Mouse (Mus musculus) myocyte (in vitro differentiated cells): ENCODE data around the gene Syngr2. TPM values are rescaled to one million over a fixed set of nuclear protein-coding genes. Genes with fewer than 3 reads are reported as not detected.

Experiments used
- H3K27me3 ChIP-seq: one replicate; pipeline ENCODE4 v1.6.1; 2011; ENCODE audit not compliant: control insufficient read depth, insufficient read depth, insufficient read length
- H3K36me3 ChIP-seq: one replicate; pipeline ENCODE4 v1.6.1; 2011; ENCODE audit not compliant: control insufficient read depth, insufficient read depth
- H3K4me2 ChIP-seq: one replicate; pipeline ENCODE4 v1.6.1; 2011; ENCODE audit warnings: low read depth, control low read depth
- H3K4me3 ChIP-seq: one replicate; pipeline ENCODE4 v1.5.1; 2011; ENCODE audit warnings: mild to moderate bottlenecking, control low read depth, moderate library complexity
- H3K79me2 ChIP-seq: one replicate; pipeline ENCODE4 v1.6.1; 2011; ENCODE audit not compliant: control insufficient read depth, insufficient read depth
- H3ac ChIP-seq: one replicate; pipeline ENCODE4 v1.6.1; 2011; ENCODE audit not compliant: control insufficient read depth, insufficient read length
- CEBPB ChIP-seq: IDR thresholded peaks from 2 replicates; pipeline ENCODE4 v1.6.1; 2011; ENCODE audit warnings: mild to moderate bottlenecking, moderate library complexity; ENCODE audit not compliant: poor library complexity, insufficient read depth, severe bottlenecking
- E2F4 ChIP-seq: IDR thresholded peaks from one replicate; pipeline ENCODE4 v1.6.1; 2011; ENCODE audit warnings: mild to moderate bottlenecking, control low read depth, moderate library complexity; ENCODE audit not compliant: insufficient read depth
- MAX ChIP-seq: IDR thresholded peaks from one replicate; pipeline ENCODE4 v1.6.1; 2011; ENCODE audit warnings: low read depth, mild to moderate bottlenecking, control low read depth
- MYOD1 ChIP-seq, 3 experiments: IDR thresholded peaks; one replicate each; pipeline ENCODE4 v1.6.1; 2011; ENCODE audit warnings: control low read depth in 2 of 3, low read depth in 2 of 3, mild to moderate bottlenecking in 2 of 3, moderate library complexity in 1 of 3; ENCODE audit not compliant: insufficient read length in 2 of 3, control insufficient read depth in 1 of 3
- MYOG ChIP-seq, 3 experiments: IDR thresholded peaks; one replicate each; pipeline ENCODE4 v1.6.1; 2011; ENCODE audit warnings: control low read depth in 2 of 3, low read depth in 2 of 3, mild to moderate bottlenecking in 2 of 3; ENCODE audit not compliant: insufficient read length in 2 of 3, control insufficient read depth in 1 of 3, insufficient read depth in 1 of 3
- POLR2A ChIP-seq: IDR thresholded peaks from one replicate; pipeline ENCODE4 v1.6.1; 2011; ENCODE audit warnings: low read depth, mild to moderate bottlenecking, control low read depth, moderate library complexity; ENCODE audit not compliant: insufficient read length
- POLR2AphosphoS2 ChIP-seq: IDR thresholded peaks from one replicate; pipeline ENCODE4 v1.6.1; 2011; ENCODE audit warnings: low read depth, control low read depth; ENCODE audit not compliant: insufficient read length
- REST ChIP-seq: IDR thresholded peaks from one replicate; pipeline ENCODE4 v1.6.1; 2011; ENCODE audit warnings: mild to moderate bottlenecking, control low read depth, moderate library complexity; ENCODE audit not compliant: insufficient read depth, insufficient read length
- SRF ChIP-seq: IDR thresholded peaks from one replicate; pipeline ENCODE4 v1.6.1; 2011; ENCODE audit warnings: low read depth; ENCODE audit not compliant: control insufficient read depth, insufficient read length
- TCF12 ChIP-seq: IDR thresholded peaks from one replicate; pipeline ENCODE4 v1.6.1; 2011; ENCODE audit warnings: mild to moderate bottlenecking, control low read depth; ENCODE audit not compliant: poor library complexity, insufficient read depth, severe bottlenecking
- TCF3 ChIP-seq: IDR thresholded peaks from one replicate; pipeline ENCODE4 v1.6.1; 2011; ENCODE audit warnings: low read depth, control low read depth; ENCODE audit not compliant: insufficient read length
- USF1 ChIP-seq: IDR thresholded peaks from one replicate; pipeline ENCODE4 v1.6.1; 2011; ENCODE audit warnings: low read depth, mild to moderate bottlenecking, control low read depth, moderate library complexity
- polyA plus RNA-seq: library from polyadenylated mRNA; unstranded; fragments of >200 nt; fragmentation: generic; extraction: Trizol; gene quantifications from one replicate; pipeline ENCODE4 v1.2.1, GENCODE M21; 2012; ENCODE audit warnings: missing spikeins

Syngr2 gene
- polyA plus RNA-seq, 1 experiment: 109 TPM

- Histone ChIP-seq H3K4me3 (no peak overlapping the region), H3ac (no peak overlapping the region), H3K4me2 (peak overlapping the region; percentile 94), H3K79me2 (peaks cover 58% of the 10 kb centered on the region), H3K27me3 (no peaks in the 10 kb centered on the region), H3K36me3 (peaks cover 24% of the 10 kb centered on the region)
- TF ChIP-seq SRF (no peak), USF1 (no peak), POLR2AphosphoS2 (peak; percentile 65)
These were observed 12.4 kb downstream of the Syngr2 start for GRCm38 (mm10) chr11:117821868-117822267.

DNA sequence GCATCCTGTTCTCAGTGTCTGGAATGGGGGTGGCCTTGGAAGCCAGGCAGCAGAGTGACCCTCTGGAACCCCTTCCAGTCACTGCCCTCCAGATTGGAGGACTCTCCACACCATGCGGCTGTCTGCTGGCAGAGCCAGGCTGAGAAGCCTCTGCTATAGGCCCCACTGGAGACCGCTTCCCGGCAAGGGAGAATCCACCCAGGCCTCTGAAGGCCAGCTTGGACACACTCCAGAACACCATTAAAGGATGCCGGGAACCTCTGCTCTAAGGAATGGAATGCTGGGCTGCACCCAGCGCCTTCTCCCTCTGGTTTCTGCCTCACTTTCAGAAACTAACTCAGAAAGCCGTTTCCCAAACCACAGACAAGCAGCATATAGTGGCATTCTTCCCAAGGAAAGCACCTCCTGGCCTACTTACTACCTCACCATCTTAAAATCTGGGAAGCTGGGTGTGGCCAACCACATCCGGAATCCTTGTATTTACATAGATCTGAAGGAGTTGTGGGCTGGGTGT is 13.3 kb downstream of the Syngr2 start:
- peaks cover 17% of the 10 kb centered on the region for H3K36me3 ChIP-seq

GRCm38 (mm10) chr11:117823411-117823810 is 13.9 kb downstream of the Syngr2 start:
- Histone ChIP-seq H3K36me3 (peaks cover 11% of the 10 kb centered on the region), H3K27me3 (no peaks in the 10 kb centered on the region), H3K4me2 (peak overlapping the region; percentile 94), H3K79me2 (peaks cover 44% of the 10 kb centered on the region), H3ac (no peak overlapping the region), H3K4me3 (peak overlapping the region; percentile 45)
- TF ChIP-seq MYOD1 (IDR thresholded peaks at IDR 0.05; ENCODE audit: control insufficient read depth in 1 of 3, insufficient read length in 2 of 3, low read depth in 2 of 3): no peak
- no peak for TF ChIP-seq CEBPB
- TF ChIP-seq POLR2A: no peak
- no peak for TF ChIP-seq MAX
- no peak for TF ChIP-seq SRF
- TF ChIP-seq TCF3: no peak
- TF ChIP-seq POLR2AphosphoS2: no peak
- no peak for TF ChIP-seq REST
- TF ChIP-seq TCF12: no peak
- TF ChIP-seq E2F4: no peak
- TF ChIP-seq MYOG (IDR thresholded peaks at IDR 0.05; ENCODE audit: control insufficient read depth in 1 of 3, insufficient read depth in 1 of 3, insufficient read length in 2 of 3, low read depth in 2 of 3): no peak
- no peak for TF ChIP-seq USF1

More for the DNA sequence above, 13.3 kb downstream of the Syngr2 start:
- no peak overlapping the region for H3ac ChIP-seq
- H3K79me2 ChIP-seq: peaks cover 49% of the 10 kb centered on the region
- H3K27me3 ChIP-seq: no peaks in the 10 kb centered on the region
- no peak for TF ChIP-seq MYOG (IDR thresholded peaks at IDR 0.05; ENCODE audit: control insufficient read depth in 1 of 3, insufficient read depth in 1 of 3, insufficient read length in 2 of 3, low read depth in 2 of 3)
- TF ChIP-seq MAX: no peak
- TF ChIP-seq POLR2AphosphoS2: peak; percentile 61
- TF ChIP-seq REST: no peak
- TF ChIP-seq SRF: no peak
- peak; percentile 29 for TF ChIP-seq POLR2A
- no peak for TF ChIP-seq USF1
- TF ChIP-seq TCF12: no peak
- TF ChIP-seq TCF3: no peak
- peak overlapping the region; percentile 94 for H3K4me2 ChIP-seq
- no peak overlapping the region for H3K4me3 ChIP-seq

GRCm38 (mm10) chr11:117824060-117824969 is 14.8 kb downstream of the Syngr2 start:
- H3K79me2 ChIP-seq: peaks cover 36% of the 10 kb centered on the region
- no peaks in the 10 kb centered on the region for H3K27me3 ChIP-seq
- TF ChIP-seq POLR2AphosphoS2 (peak; percentile 57), CEBPB (no peak), MYOD1 (IDR thresholded peaks at IDR 0.05; ENCODE audit: control insufficient read depth in 1 of 3, insufficient read length in 2 of 3, low read depth in 2 of 3) (peak in 1 of 3 experiments; percentile 13), TCF12 (no peak), TCF3 (no peak), SRF (no peak), POLR2A (peak; percentile 25)
- H3K4me3 ChIP-seq: peak overlapping the region; percentile 45
- no peak overlapping the region for H3ac ChIP-seq
- H3K4me2 ChIP-seq: peak overlapping the region; percentile 94
- H3K36me3 ChIP-seq: peaks cover 7% of the 10 kb centered on the region
